Mouse (Mus musculus) mouse embryonic stem cell (cell line): ENCODE results near the gene Elovl3.
"Not testable (repeated sequence)": the region's sequence is repeated elsewhere in the genome, so short reads cannot be mapped to it uniquely, and the experiment has no call there.

Experiments used
- in situ Hi-C, 2 experiments: fragments of 300-500 bp; cut with MboI; formaldehyde crosslinking; loops; 1 replicate in 1 of 2; 3 replicates in 1 of 2; pipeline ENCODE4 v1.14.3; 2019 to 2020; ENCODE audit warnings: low sequenced_read_pairs in 2 of 2, low pct_unique_long_range_greater_than_20kb in 1 of 2, mixed read lengths in 1 of 2; ENCODE audit not compliant: unreplicated experiment in 1 of 2

The Elovl3 gene

GRCm38 (mm10) chr19:46131283-46131682 lies 414 bp upstream of the Elovl3 start:
- in situ Hi-C loops = loop anchor here in 1 of 2 experiments (10.0 kb wide), 2 partner anchors 124 to 174 kb away; partner anchors contain the start of gene Nfkb2

GRCm38 (mm10) chr19:46132577-46132976 lies 880 bp downstream of the Elovl3 start:
- in situ Hi-C loops = loop anchor here in 1 of 2 experiments (10.0 kb wide), 2 partner anchors 122 to 172 kb away; partner anchors contain the start of gene Nfkb2

DNA sequence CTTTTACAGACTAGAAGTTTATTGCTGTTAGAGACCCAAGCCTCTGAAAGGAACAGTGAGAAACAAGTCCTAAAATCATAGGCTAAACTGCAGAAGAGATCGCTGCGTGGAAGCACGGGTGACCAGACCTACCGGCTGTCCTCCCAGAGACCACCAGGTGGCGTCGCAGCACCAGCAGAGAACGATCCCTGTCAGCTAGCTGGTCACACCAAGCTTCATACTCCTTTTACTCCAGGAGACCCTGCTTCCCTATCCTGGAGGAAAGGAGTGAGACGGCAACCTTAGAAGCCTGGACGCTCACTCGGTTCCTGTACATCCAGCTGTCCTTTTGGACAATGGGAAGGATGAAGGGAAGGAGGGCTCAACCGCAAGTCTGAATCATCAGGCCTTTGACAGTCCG lies 3.6 kb downstream of the Elovl3 start:
- in situ Hi-C loops = loop anchor here in 1 of 2 experiments (10.0 kb wide), 2 partner anchors 120 to 170 kb away; partner anchors contain the start of gene Nfkb2

GRCm38 (mm10) chr19:46135789-46136638 lies 4.3 kb downstream of the Elovl3 start:
- in situ Hi-C loops = loop anchor here in 1 of 2 experiments (10.0 kb wide), 2 partner anchors 119 to 169 kb away; partner anchors contain the start of gene Nfkb2

- in situ Hi-C loops = loop anchor here in 1 of 2 experiments (10.0 kb wide), 2 partner anchors 118 to 168 kb away; partner anchors contain the start of gene Nfkb2
Measured at GRCm38 (mm10) chr19:46136639-46137580, 5.2 kb downstream of the Elovl3 start.

DNA sequence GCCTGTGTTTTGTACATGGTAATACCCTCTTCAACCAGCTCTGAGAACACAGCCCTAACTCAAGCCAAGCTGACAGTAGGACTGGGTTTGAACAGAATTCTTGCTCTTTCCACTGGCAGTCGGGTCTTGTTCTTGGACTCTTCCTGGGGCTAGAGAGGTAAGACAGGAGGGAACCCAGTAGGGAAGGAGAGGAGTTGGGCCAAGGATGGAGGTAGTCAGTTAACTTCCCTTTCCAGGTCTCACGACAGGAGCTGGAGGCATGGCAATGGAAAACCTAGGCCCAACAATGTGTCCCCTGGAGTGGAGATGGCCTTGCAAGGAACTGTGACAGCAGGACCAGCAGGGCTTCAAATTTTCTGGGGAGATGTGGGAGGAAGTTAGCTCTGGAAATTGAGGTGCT lies 8.6 kb downstream of the Elovl3 start:
- in situ Hi-C loops = no loop called here

- in situ Hi-C loops = no loop called here
Measured at GRCm38 (mm10) chr19:46141091-46141490, 9.4 kb downstream of the Elovl3 start.

DNA sequence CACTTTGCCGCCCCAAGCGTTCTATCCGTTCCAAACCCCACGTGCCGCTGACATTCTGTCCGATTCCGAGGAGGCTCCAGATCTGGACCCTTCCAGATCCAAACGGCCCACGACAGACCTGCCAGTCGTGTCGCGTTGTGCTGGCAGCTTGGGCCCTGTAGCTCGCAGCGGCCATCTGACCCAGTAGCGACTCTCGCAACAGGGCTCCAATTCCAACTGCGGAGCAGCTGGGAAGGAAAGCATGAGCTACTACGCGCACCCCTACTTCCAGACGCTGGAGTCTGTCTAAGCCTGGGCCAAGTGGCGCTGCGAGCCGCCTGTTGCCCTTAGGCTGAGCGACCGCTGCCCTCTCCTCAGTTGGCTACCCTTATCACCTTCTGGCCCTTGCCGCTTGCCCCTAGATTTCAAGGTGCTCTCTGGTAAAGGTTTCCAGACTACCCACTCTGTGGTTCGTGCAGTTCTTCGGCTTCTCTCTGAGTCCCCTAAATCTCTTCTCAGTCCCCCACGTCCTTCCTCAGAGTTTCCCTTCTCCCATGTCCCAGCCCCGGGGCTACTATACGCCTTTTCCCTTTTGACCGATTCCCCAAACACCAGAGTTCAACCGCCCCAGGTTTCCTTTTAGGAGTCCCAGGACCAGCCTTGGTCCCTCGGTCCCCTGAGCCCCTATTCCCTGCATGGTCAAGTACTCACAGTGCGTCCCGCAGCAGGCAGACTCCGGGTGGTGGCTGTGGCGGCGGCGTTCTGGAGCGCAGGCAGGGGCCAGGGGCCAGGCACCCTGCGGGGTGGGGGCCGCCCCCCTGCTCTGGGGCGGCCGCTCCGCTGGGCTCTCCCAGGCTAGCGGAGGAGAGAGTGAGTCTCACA lies 16.0 kb downstream of the Elovl3 start, which contains the start of gene Pitx3:
Gene Pitx3 (minus strand): TSS at position 816 of the 861 bp plus-strand sequence.
- in situ Hi-C loops = no loop called here

- in situ Hi-C loops = no loop called here
Measured at GRCm38 (mm10) chr19:46148372-46148760, 16.7 kb downstream of the Elovl3 start.

DNA sequence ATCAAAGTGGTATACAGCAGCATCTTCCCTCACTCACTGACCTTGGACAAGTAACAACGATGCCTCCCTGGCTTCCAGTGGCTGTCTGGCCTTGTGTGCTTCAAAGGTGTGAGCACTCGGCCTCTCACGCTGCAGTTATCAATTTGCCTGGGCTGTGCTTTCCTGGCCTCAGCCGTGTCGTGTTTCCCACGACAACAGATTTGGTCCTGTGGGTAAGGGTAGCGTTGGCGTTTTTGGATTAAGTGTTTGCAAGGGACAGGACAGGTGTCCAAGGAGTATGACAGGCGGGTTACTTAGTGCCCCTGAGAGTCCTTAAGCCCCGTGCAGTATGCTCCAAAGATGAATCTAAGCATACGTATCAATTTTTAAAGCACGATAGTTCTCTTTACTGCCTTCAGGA lies 17.4 kb downstream of the Elovl3 start:
- in situ Hi-C loops = no loop called here

GRCm38 (mm10) chr19:46152127-46152803 lies 20.6 kb downstream of the Elovl3 start, which contains the start of gene Gbf1:
TSS of gene Gbf1 (plus strand) at chr19:46152509.
- in situ Hi-C loops = no loop called here

- in situ Hi-C loops = no loop called here
Measured at GRCm38 (mm10) chr19:46165950-46166349, 34.3 kb downstream of the Elovl3 start.

DNA sequence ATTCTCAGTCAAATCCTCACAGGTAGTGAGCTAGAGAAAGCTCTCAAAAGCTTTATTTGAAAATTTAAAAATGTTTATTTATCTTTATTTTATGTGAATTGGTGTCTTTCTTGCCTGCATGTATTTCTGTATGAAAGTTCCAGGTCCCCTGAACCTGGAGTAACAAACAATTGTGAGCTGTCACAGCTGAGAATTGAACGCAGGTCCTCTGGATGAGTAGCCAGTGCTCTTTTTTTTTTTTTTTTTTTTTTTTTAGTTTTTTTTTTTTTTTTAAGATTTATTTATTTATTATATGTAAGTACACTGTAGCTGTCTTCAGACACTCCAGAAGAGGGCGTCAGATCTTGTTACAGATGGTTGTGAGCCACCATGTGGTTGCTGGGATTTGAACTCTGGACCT lies 35.5 kb downstream of the Elovl3 start:
- in situ Hi-C loops = not testable (repeated sequence)

DNA sequence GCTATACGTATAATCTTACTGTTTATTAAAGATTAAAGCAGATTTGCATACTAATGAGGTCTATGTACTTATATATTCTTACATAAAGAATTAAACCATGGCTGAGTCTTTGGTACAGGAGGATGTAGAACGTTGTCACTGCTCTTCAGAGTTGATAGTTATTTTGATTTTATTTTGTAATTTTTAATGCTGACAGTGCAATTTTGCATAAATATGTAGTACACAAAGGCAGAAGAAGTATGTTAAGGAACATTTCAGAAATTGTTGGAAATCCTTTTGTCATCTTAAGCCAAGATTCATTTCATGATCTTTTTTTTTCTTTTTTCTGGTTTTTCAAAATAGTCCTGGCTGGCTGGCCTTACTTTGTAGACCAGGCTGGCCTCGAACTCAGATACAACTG lies 37.7 kb downstream of the Elovl3 start:
- in situ Hi-C loops = no loop called here

- in situ Hi-C loops = no loop called here
Measured at GRCm38 (mm10) chr19:46169913-46170312, 38.2 kb downstream of the Elovl3 start.

DNA sequence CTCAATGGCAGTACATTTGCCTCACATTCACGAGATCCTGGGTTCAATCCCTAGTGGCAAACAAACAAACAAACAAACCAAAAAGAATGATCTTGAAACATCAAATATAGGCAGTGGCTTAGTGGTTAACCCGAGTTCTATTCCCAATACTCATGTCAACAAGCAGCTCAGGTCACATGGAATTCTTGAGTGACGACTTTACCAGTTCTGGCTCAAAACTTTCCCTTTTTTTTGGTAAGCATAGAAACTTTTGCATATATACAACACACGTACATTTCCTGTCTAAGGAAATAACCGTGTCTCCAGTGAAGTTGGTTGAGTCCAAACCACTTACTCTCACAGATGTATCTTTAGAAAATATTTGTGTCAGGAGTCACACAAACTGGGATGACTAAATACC lies 40.8 kb downstream of the Elovl3 start:
- in situ Hi-C loops = no loop called here

- in situ Hi-C loops = no loop called here
Measured at GRCm38 (mm10) chr19:46175173-46175572, 43.5 kb downstream of the Elovl3 start.
